Mouse (Mus musculus) lung, embryonic 16.5 days (tissue): ENCODE results near the gene Tnni1. TPM values are rescaled to one million over a fixed set of nuclear protein-coding genes. Genes with fewer than 3 reads are reported as not detected.

ENCODE experiments used
- ATAC-seq: fragments of 200-750 bp; cut with Nextera tagmentation; 2 replicates; pipeline ENCODE4 v1.8.0; 2017; ENCODE audit warnings: low read depth, mild to moderate bottlenecking, moderate library complexity
- H3K27ac ChIP-seq: fragments of 300-500 bp; sonication (generic); 2 replicates; pipeline ENCODE4 v1.5.1; 2014; ENCODE audit warnings: mild to moderate bottlenecking, control low read depth, low read length
- H3K27me3 ChIP-seq: fragments of 300-500 bp; sonication (generic); 2 replicates; pipeline ENCODE4 v1.6.1; 2014; ENCODE audit warnings: low read depth, low read length, mixed read lengths; ENCODE audit not compliant: control insufficient read depth, insufficient read depth
- H3K36me3 ChIP-seq: fragments of 300-500 bp; sonication (generic); 2 replicates; pipeline ENCODE4 v1.6.1; 2014; ENCODE audit warnings: low read length; ENCODE audit not compliant: control insufficient read depth, insufficient read depth
- H3K4me1 ChIP-seq: fragments of 300-500 bp; sonication (generic); replicated peaks from 2 replicates; pipeline ENCODE4 v1.6.1; 2014; ENCODE audit warnings: low read length, mixed read lengths; ENCODE audit not compliant: control insufficient read depth, insufficient read depth
- H3K4me2 ChIP-seq: fragments of 300-500 bp; sonication (generic); 2 replicates; pipeline ENCODE4 v1.6.1; 2014; ENCODE audit warnings: low read depth, low read length, control low read depth
- H3K4me3 ChIP-seq: fragments of 300-500 bp; sonication (generic); 2 replicates; pipeline ENCODE4 v1.5.1; 2014; ENCODE audit warnings: mild to moderate bottlenecking, low read length, control low read depth
- H3K9ac ChIP-seq: fragments of 300-500 bp; sonication (generic); 2 replicates; pipeline ENCODE4 v1.6.1; 2014; ENCODE audit warnings: low read length, control low read depth
- H3K9me3 ChIP-seq: fragments of 300-500 bp; sonication (generic); 2 replicates; pipeline ENCODE4 v1.6.1; 2016; ENCODE audit warnings: low read length; ENCODE audit not compliant: control insufficient read depth
- WGBS: fragments of 180-500 bp; shearing (Covaris S2); extraction: QIAGEN DNeasy Blood & Tissue Kit; methylation state at CpG from one replicate; pipeline ENCODE4 v1.1.7; 2014; 5-methylcytosine and 5-hydroxymethylcytosine counted together
- polyA plus RNA-seq: library from polyadenylated mRNA; unstranded; fragments of >200 nt; fragmentation: Nextera tagmentation; extraction: Ambion mirVana; gene quantifications from 2 replicates; pipeline ENCODE4 v1.2.1, GENCODE M21; 2015

Gene Tnni1
- polyA plus RNA-seq, 1 experiment from 2014 or later = 105 TPM

DNA sequence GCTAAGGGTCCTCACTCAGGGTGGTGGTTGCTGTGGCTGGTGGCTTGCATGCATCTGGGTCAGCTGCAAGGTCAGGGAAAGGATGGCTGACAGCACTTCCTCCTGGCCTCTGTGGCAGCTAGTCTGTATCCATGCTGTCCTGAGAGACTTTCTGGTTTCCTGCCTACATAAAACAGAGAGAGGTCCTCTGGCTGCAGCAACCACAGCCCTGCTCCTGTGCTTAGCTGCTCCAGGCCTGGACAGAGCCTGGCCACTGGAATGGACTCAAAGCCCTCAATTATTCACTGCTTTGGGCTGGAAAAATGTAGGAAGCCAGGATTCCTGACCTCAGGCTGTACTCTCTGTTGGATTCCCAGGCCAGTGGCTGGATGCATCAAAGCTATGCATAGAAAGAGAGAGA, 2.6 kb upstream of the Tnni1 start:
- Histone ChIP-seq H3K9ac (no peak overlapping the region), H3K4me2 (no peak overlapping the region), H3K27ac (no peak overlapping the region)

DNA sequence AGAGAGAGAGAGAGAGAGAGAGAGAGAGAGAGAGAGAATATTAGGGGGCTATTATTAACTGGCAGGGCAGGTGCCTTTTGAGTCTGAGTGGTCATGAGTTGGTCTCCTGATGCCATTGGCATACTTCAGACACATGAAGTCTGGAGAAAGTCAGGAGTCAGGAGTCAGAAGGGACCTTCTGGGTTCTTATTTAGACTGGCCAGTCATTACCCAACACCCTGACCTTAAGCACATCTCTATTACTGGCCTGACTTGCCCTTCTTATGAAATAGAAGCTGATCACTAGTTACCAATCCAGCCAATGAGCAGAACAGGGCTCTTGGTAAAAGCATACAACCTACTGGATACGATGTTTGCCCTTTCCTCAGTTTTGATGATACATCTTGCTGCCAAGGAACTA, 2.2 kb upstream of the Tnni1 start:
- Histone ChIP-seq H3K4me1 (peaks cover 22% of the 10 kb centered on the region), H3K4me3 (no peak overlapping the region), H3K4me2 (no peak overlapping the region), H3K27me3 (no peaks in the 10 kb centered on the region), H3K27ac (no peak overlapping the region), H3K9ac (no peak overlapping the region), H3K36me3 (no peaks in the 10 kb centered on the region), H3K9me3 (no peaks in the 10 kb centered on the region)
- ATAC-seq = no peak
- 89% methylated on average over 1 of the region's 1 CpGs for WGBS

More for the DNA sequence above, 2.6 kb upstream of the Tnni1 start:
- Histone ChIP-seq H3K9me3 (no peaks in the 10 kb centered on the region), H3K4me3 (no peak overlapping the region), H3K36me3 (no peaks in the 10 kb centered on the region), H3K4me1 (peaks cover 22% of the 10 kb centered on the region), H3K27me3 (no peaks in the 10 kb centered on the region)
- no peak for ATAC-seq

DNA sequence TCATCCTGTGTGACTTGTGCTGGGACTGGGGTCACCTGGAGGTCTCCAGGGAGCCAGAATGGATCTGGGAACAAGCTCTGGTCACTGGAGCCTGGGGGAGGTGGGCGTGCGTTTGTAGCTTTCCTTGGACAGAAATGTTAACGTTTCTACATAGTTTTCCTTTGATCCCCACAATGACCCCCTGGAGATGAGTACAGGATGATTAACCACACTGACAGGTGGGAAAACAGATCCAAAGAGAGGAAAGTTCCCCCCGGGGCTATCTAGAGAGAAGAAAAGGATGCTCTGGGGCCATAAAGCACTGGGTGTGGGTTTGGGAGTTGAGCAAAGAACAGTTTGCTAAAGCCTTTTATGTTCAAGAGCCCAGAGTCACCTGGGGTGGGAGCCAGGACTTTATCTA, 1.4 kb downstream of the Tnni1 start:
- Histone ChIP-seq H3K9ac (no peak overlapping the region), H3K27ac (no peak overlapping the region), H3K9me3 (no peaks in the 10 kb centered on the region), H3K27me3 (no peaks in the 10 kb centered on the region), H3K36me3 (no peaks in the 10 kb centered on the region), H3K4me3 (no peak overlapping the region), H3K4me2 (no peak overlapping the region), H3K4me1 (peaks cover 22% of the 10 kb centered on the region)
- 41% methylated on average over 4 of the region's 4 CpGs for WGBS
- ATAC-seq = no peak

DNA sequence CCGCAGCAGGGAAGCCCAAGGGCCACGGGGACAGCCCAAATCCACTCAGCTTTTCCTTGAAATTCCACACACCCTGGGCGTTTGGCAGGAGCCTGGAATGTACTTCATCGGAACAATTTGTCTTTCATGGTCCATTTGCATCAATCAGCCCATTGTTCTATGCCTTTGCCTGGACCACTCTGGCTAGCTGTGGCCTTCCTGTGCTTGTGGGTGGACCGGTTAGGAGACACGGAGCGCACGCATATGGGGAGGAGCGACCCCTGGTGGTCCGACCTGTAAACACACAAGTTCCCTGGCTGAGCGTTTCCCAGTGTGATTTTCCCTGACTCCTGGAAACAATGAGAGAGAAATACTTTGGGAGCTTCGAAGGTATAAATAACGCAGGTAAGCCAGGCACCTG, 2.0 kb downstream of the Tnni1 start:
- H3K4me3 ChIP-seq = no peak overlapping the region
- H3K4me1 ChIP-seq = peaks cover 19% of the 10 kb centered on the region
- H3K36me3 ChIP-seq = no peaks in the 10 kb centered on the region
- H3K27me3 ChIP-seq = no peaks in the 10 kb centered on the region
- H3K27ac ChIP-seq = no peak overlapping the region
- H3K9me3 ChIP-seq = no peaks in the 10 kb centered on the region
- 8% methylated on average over 13 of the region's 13 CpGs for WGBS
- H3K9ac ChIP-seq = peak overlapping the region; percentile 28; the same call in 1 of the 2 replicates
- peak; percentile 72 for ATAC-seq
- H3K4me2 ChIP-seq = no peak overlapping the region

DNA sequence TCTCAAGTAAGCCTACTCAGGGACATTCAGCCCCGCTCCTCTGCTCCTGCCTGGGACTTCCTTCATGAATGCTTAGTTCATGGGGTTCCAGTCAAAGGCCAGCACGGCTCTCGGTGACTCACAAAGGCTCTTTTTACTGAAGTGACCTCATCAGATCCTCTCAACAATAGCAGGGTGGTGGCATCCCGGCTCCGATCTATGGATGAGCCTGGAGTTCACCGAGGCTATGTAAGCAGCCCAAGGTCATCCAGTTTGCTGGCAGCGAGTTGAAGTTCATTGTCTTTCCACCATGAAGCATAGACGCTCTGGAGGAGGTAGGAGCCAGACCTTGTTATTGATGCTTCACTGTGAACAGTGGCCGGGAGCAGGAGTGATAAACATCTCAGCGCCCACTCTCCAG, 3.6 kb downstream of the Tnni1 start:
- H3K4me1 ChIP-seq = peaks cover 16% of the 10 kb centered on the region
- no peaks in the 10 kb centered on the region for H3K27me3 ChIP-seq
- no peaks in the 10 kb centered on the region for H3K9me3 ChIP-seq
- H3K27ac ChIP-seq = peak overlapping the region; percentile 27; the same call in 1 of the 2 replicates
- H3K36me3 ChIP-seq = no peaks in the 10 kb centered on the region
- 56% methylated on average over 10 of the region's 10 CpGs for WGBS
- no peak overlapping the region for H3K4me2 ChIP-seq
- no peak overlapping the region for H3K4me3 ChIP-seq
- no peak for ATAC-seq
- H3K9ac ChIP-seq = no peak overlapping the region

DNA sequence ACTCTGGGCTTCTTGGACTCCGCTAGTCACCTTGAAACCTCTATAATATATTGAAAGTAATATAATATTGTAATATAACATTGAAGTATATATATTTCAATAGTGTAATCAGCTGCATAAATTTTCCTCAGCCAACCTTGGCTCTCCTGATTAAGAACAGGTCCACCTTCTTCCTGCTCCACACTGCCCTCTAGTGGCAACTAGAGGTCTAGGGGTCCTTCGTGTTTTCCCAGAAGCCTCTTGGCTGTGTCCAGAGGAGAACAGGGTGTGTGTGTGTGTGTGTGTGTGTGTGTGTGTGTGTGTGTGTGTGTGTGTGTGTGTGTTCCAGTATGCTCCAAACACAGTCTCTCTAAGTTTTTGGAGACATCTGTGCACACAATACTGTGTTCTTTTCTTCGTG, 8.6 kb downstream of the Tnni1 start:
- no peak overlapping the region for H3K27ac ChIP-seq
- H3K27me3 ChIP-seq = no peaks in the 10 kb centered on the region
- no peaks in the 10 kb centered on the region; the same call in 1 of the 2 replicates for H3K4me1 ChIP-seq
- no peak overlapping the region for H3K4me2 ChIP-seq
- ATAC-seq = peak; percentile 44; the same call in 1 of the 2 replicates
- 53% methylated on average over 3 of the region's 3 CpGs for WGBS
- no peaks in the 10 kb centered on the region for H3K9me3 ChIP-seq
- no peak overlapping the region for H3K4me3 ChIP-seq
- H3K9ac ChIP-seq = no peak overlapping the region
- H3K36me3 ChIP-seq = no peaks in the 10 kb centered on the region

DNA sequence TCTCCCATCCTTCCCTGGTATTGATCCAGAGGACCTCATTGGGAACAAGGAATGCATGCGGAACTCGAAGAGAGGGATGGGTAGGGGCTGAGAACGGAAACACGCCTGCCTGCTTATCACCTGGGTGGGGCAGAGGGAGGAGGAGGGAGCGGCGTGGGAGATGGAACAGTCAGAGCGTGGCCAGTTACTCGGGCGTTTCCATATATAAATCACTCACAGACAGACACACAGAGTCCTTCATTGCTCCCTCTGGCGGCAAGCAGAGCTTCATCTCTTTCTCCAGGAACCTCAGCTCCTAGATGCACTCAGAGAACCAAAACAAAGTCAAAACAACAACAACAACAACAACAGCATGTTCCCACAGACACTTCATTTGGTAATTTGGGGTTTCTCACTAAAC, 9.5 kb downstream of the Tnni1 start:
- H3K9ac ChIP-seq = no peak overlapping the region
- no peak overlapping the region for H3K27ac ChIP-seq
- H3K36me3 ChIP-seq = no peaks in the 10 kb centered on the region
- H3K4me1 ChIP-seq = peaks cover 5% of the 10 kb centered on the region
- H3K4me2 ChIP-seq = peak overlapping the region; percentile 23; the same call in 1 of the 2 replicates
- H3K27me3 ChIP-seq = no peaks in the 10 kb centered on the region
- no peak; the same call in 1 of the 2 replicates for ATAC-seq
- H3K9me3 ChIP-seq = no peaks in the 10 kb centered on the region
- WGBS = 15% methylated on average over 10 of the region's 10 CpGs
- H3K4me3 ChIP-seq = no peak overlapping the region

DNA sequence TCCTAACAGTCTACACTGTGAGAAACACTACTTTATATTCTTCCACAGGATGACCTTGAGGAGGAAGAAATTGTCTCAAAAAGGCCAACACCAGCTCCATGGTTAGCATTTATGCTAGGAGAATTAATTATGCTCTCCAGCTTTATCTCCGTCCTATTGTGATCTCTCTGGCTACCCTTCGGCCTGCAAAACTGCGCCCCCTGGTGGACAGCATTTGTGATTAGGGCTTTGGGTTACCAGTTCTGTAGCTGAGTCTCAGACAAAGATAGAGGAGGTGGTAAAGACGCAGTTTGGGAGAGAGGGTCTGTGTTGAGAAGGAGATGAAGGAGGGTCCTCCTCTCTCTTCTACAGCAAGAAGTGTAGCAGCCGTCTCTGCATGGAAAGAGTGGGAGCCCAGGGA, 10.6 kb downstream of the Tnni1 start:
- Histone ChIP-seq H3K4me1 (peaks cover 17% of the 10 kb centered on the region), H3K4me3 (no peak overlapping the region), H3K4me2 (no peak overlapping the region), H3K36me3 (no peaks in the 10 kb centered on the region), H3K9me3 (no peaks in the 10 kb centered on the region), H3K27me3 (no peaks in the 10 kb centered on the region), H3K27ac (no peak overlapping the region), H3K9ac (no peak overlapping the region)
- WGBS = 8% methylated on average over 5 of the region's 5 CpGs
- ATAC-seq = no peak

DNA sequence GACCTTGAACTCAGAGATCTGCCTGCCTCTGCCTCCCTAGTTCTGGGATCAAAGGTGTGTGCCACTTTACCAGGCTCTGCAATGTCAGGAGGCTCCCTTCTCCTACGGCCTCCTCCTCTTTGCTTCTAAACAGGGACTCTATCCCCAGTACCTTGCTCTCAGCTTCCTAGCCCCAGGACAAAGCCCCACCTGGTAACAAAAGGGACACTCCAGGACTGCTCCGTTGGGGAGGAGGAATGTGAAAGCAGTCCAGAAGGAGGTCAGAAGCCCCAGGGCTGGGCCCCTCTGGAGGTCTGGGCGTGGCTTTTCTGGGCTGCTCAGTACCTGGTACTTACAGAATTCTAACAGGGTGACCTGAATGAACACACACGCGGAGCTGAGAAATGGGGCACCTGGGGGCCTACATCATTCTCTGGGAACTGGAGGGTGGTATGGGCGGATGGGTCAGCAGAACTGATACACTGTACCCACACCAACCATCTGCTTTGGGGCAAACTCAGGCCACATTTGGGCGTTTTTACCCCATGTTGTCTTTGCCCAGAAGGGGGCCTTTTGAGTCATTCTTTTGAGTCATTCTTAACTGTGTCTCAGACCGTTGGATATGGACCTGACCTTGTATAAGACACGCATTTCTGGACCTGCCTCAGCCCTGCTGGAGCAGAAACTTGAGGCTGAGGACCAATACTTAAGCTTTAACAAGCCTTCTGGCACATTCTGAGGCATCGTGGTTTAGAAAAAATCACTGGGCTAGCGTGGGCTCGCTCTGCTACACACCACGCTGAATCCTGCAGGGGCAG, 13.1 kb downstream of the Tnni1 start:
- H3K36me3 ChIP-seq = no peaks in the 10 kb centered on the region
- peaks cover 17% of the 10 kb centered on the region for H3K4me1 ChIP-seq
- no peak overlapping the region for H3K4me3 ChIP-seq
- no peak overlapping the region for H3K4me2 ChIP-seq
- no peaks in the 10 kb centered on the region for H3K9me3 ChIP-seq
- no peak for ATAC-seq
- H3K27me3 ChIP-seq = no peaks in the 10 kb centered on the region
- no peak overlapping the region for H3K27ac ChIP-seq
- no peak overlapping the region for H3K9ac ChIP-seq
- 72% methylated on average over 13 of the region's 13 CpGs for WGBS
